Mouse (Mus musculus) MEL (cell line): ENCODE measurements around the gene Eif2b3. TPM values are rescaled to one million over a fixed set of nuclear protein-coding genes. Genes with fewer than 3 reads are reported as not detected.

ENCODE experiments used
- DNase-seq: peaks from one replicate; pipeline ENCODE4 v3.0.0; 2011; ENCODE audit warnings: low read depth, low spot score
- H3K27ac ChIP-seq: 2 replicates; pipeline ENCODE4 v1.5.1; 2012; ENCODE audit warnings: low read depth, mild to moderate bottlenecking, control low read depth, low read length, moderate library complexity; ENCODE audit not compliant: control insufficient read depth
- H3K27me3 ChIP-seq, 2 experiments: fragments of 150-350 bp in 1 of 2; sonication (generic) in 1 of 2; 2 replicates each; pipeline ENCODE4 v1.6.1; 2012; ENCODE audit warnings: low read length in 2 of 2, mild to moderate bottlenecking in 2 of 2, improper control_type of control experiment in 1 of 2, moderate library complexity in 1 of 2; ENCODE audit not compliant: insufficient read depth in 2 of 2, control insufficient read depth in 1 of 2
- H3K36me3 ChIP-seq, 2 experiments: 2 replicates each; pipeline ENCODE4 v1.6.1; 2012 to 2014; ENCODE audit warnings: low read length in 2 of 2, improper control_type of control experiment in 1 of 2, inconsistent platforms in 1 of 2, mild to moderate bottlenecking in 1 of 2; ENCODE audit not compliant: insufficient read depth in 2 of 2, control insufficient read depth in 1 of 2
- H3K4me1 ChIP-seq, 2 experiments: fragments of 150-350 bp in 1 of 2; sonication (generic) in 1 of 2; 2 replicates each; pipeline ENCODE4 v1.6.1; 2012; ENCODE audit warnings: low read length in 2 of 2, improper control_type of control experiment in 1 of 2, mild to moderate bottlenecking in 1 of 2; ENCODE audit not compliant: insufficient read depth in 2 of 2, control insufficient read depth in 1 of 2
- H3K4me3 ChIP-seq, 2 experiments: fragments of 150-350 bp in 1 of 2; sonication (generic) in 1 of 2; 2 replicates each; pipeline ENCODE4 v1.5.1; 2012; ENCODE audit warnings: low read depth in 2 of 2, low read length in 2 of 2, mild to moderate bottlenecking in 2 of 2, moderate library complexity in 2 of 2, control low read depth in 1 of 2, improper control_type of control experiment in 1 of 2; ENCODE audit not compliant: control insufficient read depth in 1 of 2, insufficient read depth in 1 of 2
- H3K79me2 ChIP-seq: 2 replicates; pipeline ENCODE4 v1.6.1; 2012; ENCODE audit warnings: mild to moderate bottlenecking, low read length, moderate library complexity; ENCODE audit not compliant: control insufficient read depth, poor library complexity, insufficient read depth
- H3K9ac ChIP-seq: 2 replicates; pipeline ENCODE4 v1.6.1; 2012; ENCODE audit warnings: low read depth, mild to moderate bottlenecking, control low read depth, low read length, moderate library complexity; ENCODE audit not compliant: control insufficient read depth, poor library complexity, severe bottlenecking
- H3K9me3 ChIP-seq: fragments of 150-350 bp; sonication (generic); replicated peaks from 2 replicates; pipeline ENCODE4 v1.6.1; 2012; ENCODE audit warnings: mild to moderate bottlenecking, low read length, improper control_type of control experiment, moderate library complexity; ENCODE audit not compliant: insufficient read depth
- CHD1 ChIP-seq: IDR thresholded peaks from 2 replicates; pipeline ENCODE4 v1.6.1; 2012; ENCODE audit warnings: low read depth, mild to moderate bottlenecking, inconsistent platforms, low read length, improper control_type of control experiment
- CHD2 ChIP-seq: IDR thresholded peaks from 2 replicates; pipeline ENCODE4 v1.6.1; 2011; ENCODE audit warnings: low read length, improper control_type of control experiment
- EP300 ChIP-seq, 2 experiments: IDR thresholded peaks; 2 replicates each; pipeline ENCODE4 v1.6.1; 2011; ENCODE audit warnings: improper control_type of control experiment in 2 of 2, low read length in 2 of 2, low read depth in 1 of 2, mild to moderate bottlenecking in 1 of 2
- ETS1 ChIP-seq: IDR thresholded peaks from 2 replicates; pipeline ENCODE4 v1.6.1; 2012; ENCODE audit warnings: low read depth, mild to moderate bottlenecking, inconsistent platforms, low read length, improper control_type of control experiment, moderate library complexity
- GABPA ChIP-seq: IDR thresholded peaks from 2 replicates; pipeline ENCODE4 v1.6.1; 2012; ENCODE audit warnings: low read depth, mild to moderate bottlenecking, inconsistent platforms, low read length, improper control_type of control experiment, moderate library complexity
- GATA1 ChIP-seq: IDR thresholded peaks from 2 replicates; pipeline ENCODE4 v1.6.1; 2011; ENCODE audit warnings: low read depth, low read length, improper control_type of control experiment
- HCFC1 ChIP-seq: IDR thresholded peaks from 2 replicates; pipeline ENCODE4 v1.6.1; 2012; ENCODE audit warnings: low read depth, mild to moderate bottlenecking, inconsistent platforms, low read length, improper control_type of control experiment, moderate library complexity
- JUND ChIP-seq: IDR thresholded peaks from 2 replicates; pipeline ENCODE4 v1.6.1; 2011; ENCODE audit warnings: low read depth, mild to moderate bottlenecking, improper control_type of control experiment, low read length
- MAFK ChIP-seq: IDR thresholded peaks from 2 replicates; pipeline ENCODE4 v1.6.1; 2011; ENCODE audit warnings: low read depth, mild to moderate bottlenecking, low read length, improper control_type of control experiment, borderline replicate concordance
- MAZ ChIP-seq: IDR thresholded peaks from 2 replicates; pipeline ENCODE4 v1.6.1; 2012; ENCODE audit warnings: low read depth, mild to moderate bottlenecking, inconsistent platforms, low read length, improper control_type of control experiment
- MXI1 ChIP-seq: IDR thresholded peaks from 2 replicates; pipeline ENCODE4 v1.6.1; 2011; ENCODE audit warnings: mild to moderate bottlenecking, low read depth, low read length, improper control_type of control experiment
- NRF1 ChIP-seq: IDR thresholded peaks from 2 replicates; pipeline ENCODE4 v1.6.1; 2014; ENCODE audit warnings: low read depth, mild to moderate bottlenecking, inconsistent platforms, low read length, improper control_type of control experiment, moderate library complexity; ENCODE audit not compliant: poor library complexity, insufficient read depth, severe bottlenecking
- POLR2A ChIP-seq, 2 experiments: IDR thresholded peaks; 2 replicates each; pipeline ENCODE4 v1.6.1; 2011 to 2012; ENCODE audit warnings: low read length in 2 of 2, mild to moderate bottlenecking in 2 of 2, control low read depth in 1 of 2, improper control_type of control experiment in 1 of 2, low read depth in 1 of 2, moderate library complexity in 1 of 2; ENCODE audit not compliant: control insufficient read depth in 1 of 2, insufficient read depth in 1 of 2, poor library complexity in 1 of 2
- RCOR1 ChIP-seq: IDR thresholded peaks from 2 replicates; pipeline ENCODE4 v1.6.1; 2012; ENCODE audit warnings: low read depth, mild to moderate bottlenecking, inconsistent platforms, low read length, improper control_type of control experiment
- SIN3A ChIP-seq: IDR thresholded peaks from 2 replicates; pipeline ENCODE4 v1.6.1; 2012; ENCODE audit warnings: low read length, improper control_type of control experiment, inconsistent platforms
- TBP ChIP-seq: IDR thresholded peaks from 2 replicates; pipeline ENCODE4 v1.8.0; 2011; ENCODE audit warnings: low read depth, low read length, improper control_type of control experiment
- TCF12 ChIP-seq: IDR thresholded peaks from 2 replicates; pipeline ENCODE4 v1.6.1; 2014; ENCODE audit warnings: low read depth, mild to moderate bottlenecking, inconsistent platforms, low read length, improper control_type of control experiment, moderate library complexity
- UBTF ChIP-seq: IDR thresholded peaks from 2 replicates; pipeline ENCODE4 v1.6.1; 2012; ENCODE audit warnings: low read depth, mild to moderate bottlenecking, inconsistent platforms, low read length, improper control_type of control experiment, moderate library complexity, borderline replicate concordance; ENCODE audit not compliant: insufficient read depth
- ZC3H11A ChIP-seq: IDR thresholded peaks from 2 replicates; pipeline ENCODE4 v1.6.1; 2012; ENCODE audit warnings: low read depth, mild to moderate bottlenecking, inconsistent platforms, low read length, improper control_type of control experiment
- ZMIZ1 ChIP-seq: IDR thresholded peaks from 2 replicates; pipeline ENCODE4 v1.6.1; 2012; ENCODE audit warnings: low read depth, mild to moderate bottlenecking, inconsistent platforms, low read length, improper control_type of control experiment, moderate library complexity
- ZNF384 ChIP-seq: IDR thresholded peaks from 2 replicates; pipeline ENCODE4 v1.6.1; 2012; ENCODE audit warnings: low read depth, mild to moderate bottlenecking, inconsistent platforms, low read length, improper control_type of control experiment
- polyA plus RNA-seq, 2 experiments: library from polyadenylated mRNA; stranded (reverse) in 1 of 2; unstranded in 1 of 2; fragments of >175 nt in 1 of 2; fragments of >200 nt in 1 of 2; gene quantifications; 2 replicates each; pipeline versions ENCODE4 v1.2.1 to v1.2.4; 2012; ENCODE audit warnings: low replicate concordance in 2 of 2, low read depth in 1 of 2; ENCODE audit not compliant: insufficient read length in 2 of 2, insufficient read depth in 1 of 2, missing spikeins in 1 of 2
- total RNA-seq: library from RNA; depleted of rRNA; stranded (reverse); fragments of 300-350 nt; gene quantifications from 2 replicates; pipeline ENCODE4 v1.2.3, GENCODE M21; 2012

Eif2b3 gene
- total and polyA plus RNA-seq, 3 experiments, result 77.5 to 79.3 TPM; not detected in 1

DNA sequence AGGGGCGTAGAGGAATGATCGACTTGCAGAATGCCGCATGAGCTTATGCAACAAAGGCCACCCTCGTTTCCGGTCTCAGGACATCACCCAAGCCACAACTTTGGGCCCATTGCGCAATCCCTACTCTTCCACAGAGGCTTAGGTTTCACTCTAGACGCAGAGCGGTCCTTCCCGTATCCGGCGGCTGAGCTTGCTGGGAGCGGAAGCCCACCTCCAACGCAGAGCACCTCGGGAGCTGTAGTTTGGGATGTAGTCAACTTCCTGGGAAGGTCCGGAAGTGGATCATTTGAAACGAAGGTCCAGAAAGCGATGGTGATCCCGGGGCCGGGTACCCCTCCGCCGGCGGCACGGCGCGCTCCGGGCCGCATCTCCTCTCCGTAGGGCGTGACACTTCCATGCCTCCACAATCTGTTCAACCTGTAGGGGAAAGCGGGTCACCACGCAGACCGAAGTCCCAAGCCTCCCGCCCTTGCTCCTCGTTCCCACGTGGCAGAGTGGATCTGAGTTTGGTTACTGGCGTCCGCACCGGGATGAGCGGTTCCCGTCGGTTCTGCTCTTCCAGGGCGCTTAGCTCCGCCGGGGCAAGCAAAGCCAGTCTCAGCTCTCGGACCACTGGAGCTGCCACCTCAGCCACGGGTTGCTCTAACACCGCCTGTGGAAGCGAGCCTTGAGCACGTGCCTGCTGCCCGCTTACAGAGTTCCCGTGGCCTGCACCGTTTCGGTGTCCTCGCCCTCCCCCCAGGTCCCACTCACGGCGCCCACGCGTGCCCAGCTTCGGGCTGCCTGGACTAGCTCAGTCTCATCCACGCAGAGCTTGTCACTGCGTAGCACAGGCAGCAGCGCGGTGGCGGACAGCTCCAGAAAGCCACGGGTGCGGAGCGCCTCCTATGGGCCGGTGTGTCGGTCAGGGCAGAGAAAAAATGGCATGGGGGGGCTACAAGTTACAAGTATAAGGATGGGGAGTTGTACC lies 101.5 kb downstream of the Eif2b3 start (continued):
- TF ChIP-seq ETS1, result peak; percentile 86
- TF ChIP-seq ZNF384, result peak; percentile 66

DNA sequence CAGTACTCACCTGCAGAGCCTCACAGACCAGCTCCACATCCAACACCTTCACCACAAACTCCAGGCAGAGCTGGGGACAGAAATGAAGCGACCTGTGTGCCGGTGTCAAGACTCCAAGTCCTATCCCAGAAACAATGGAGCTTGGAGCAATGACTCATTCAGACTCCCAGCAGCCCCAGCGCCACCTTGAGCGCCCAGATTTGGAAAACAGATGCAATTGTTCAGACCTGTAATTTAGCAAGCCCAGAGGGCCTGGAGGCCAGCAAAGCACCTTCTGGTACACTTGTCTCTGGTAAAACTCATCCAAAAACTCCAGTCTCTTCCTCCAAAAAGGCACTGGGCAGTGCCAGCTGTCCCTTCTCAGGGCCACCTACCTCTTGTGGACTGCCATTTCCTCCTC lies 103.0 kb downstream of the Eif2b3 start:
- peaks cover 4 to 35% of the 10 kb centered on the region in 2 experiments for H3K4me1 ChIP-seq
- H3K9ac ChIP-seq, result no peak overlapping the region
- peaks cover 13% of the 10 kb centered on the region for H3K79me2 ChIP-seq

DNA sequence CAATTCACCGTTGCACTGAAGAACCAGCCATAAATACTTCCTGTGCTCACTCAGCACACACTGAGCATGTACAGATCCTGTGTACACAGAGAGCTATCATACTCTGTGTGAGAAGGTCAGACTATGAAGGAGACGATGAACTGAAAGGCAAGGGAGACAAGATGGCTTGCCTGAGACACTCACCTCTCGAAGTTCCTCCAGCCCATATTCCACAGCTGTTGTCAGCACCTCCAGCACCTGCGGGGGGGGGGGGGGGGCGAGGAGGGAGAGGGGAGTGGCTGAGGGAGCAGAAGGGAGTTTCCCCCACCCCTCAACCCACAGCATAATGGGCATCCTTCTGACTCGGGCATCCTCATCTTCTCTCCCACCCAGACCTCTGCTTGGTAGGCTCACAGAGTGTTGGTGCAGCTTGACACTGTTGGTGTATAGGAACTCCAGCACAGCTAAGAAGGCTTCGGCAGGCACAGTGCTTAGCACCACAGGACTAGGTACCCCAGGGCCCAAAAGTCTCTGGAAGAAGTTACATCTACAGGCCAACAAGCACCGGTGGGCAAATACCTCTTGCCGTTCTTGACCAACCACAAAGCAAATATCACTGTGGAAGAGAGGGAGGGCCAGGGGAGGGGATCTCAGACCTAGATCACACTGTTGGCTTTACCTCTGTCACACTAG lies 104.5 kb downstream of the Eif2b3 start:
- Histone ChIP-seq H3K79me2 (peaks cover 13% of the 10 kb centered on the region), H3K4me3 (no peak overlapping the region), H3K4me1 (peaks cover 5 to 36% of the 10 kb centered on the region in 2 experiments), H3K9me3 (no peaks in the 10 kb centered on the region), H3K27ac (peak overlapping the region; percentile 100), H3K9ac (no peak overlapping the region), H3K27me3 (no peaks in the 10 kb centered on the region), H3K36me3 (peaks cover 0 to 34% of the 10 kb centered on the region in 2 experiments; a peak in 2 of 4 replicates)
- no peak for DNase-seq
- TF ChIP-seq ZC3H11A, result no peak
- no peak for TF ChIP-seq CHD2
- TF ChIP-seq MXI1, result no peak
- no peak for TF ChIP-seq RCOR1
- TF ChIP-seq ZMIZ1, result no peak
- no peak for TF ChIP-seq NRF1
- TF ChIP-seq EP300 (IDR thresholded peaks at IDR 0.05; ENCODE audit: low read depth in 1 of 2, low read length in 2 of 2), result no peak
- no peak for TF ChIP-seq POLR2A (IDR thresholded peaks at IDR 0.05; ENCODE audit: control insufficient read depth in 1 of 2, insufficient read depth in 1 of 2, low read depth in 1 of 2, low read length in 2 of 2, poor library complexity in 1 of 2)
- TF ChIP-seq TBP, result no peak
- TF ChIP-seq MAFK, result no peak
- TF ChIP-seq HCFC1, result no peak
- TF ChIP-seq ETS1, result no peak
- no peak for TF ChIP-seq SIN3A
- TF ChIP-seq GATA1, result no peak
- TF ChIP-seq ZNF384, result no peak
- TF ChIP-seq, all 39 proteins: peak for 0

More for the DNA sequence above, 103.0 kb downstream of the Eif2b3 start:
- Histone ChIP-seq H3K27ac (no peak overlapping the region), H3K27me3 (no peaks in the 10 kb centered on the region), H3K36me3 (peaks cover 0 to 33% of the 10 kb centered on the region in 2 experiments; a peak in 2 of 4 replicates), H3K9me3 (no peaks in the 10 kb centered on the region), H3K4me3 (no peak overlapping the region)
- TF ChIP-seq ZNF384 (no peak), GABPA (no peak), JUND (no peak), MAZ (no peak), TCF12 (no peak), CHD1 (no peak), MAFK (no peak), UBTF (no peak)
- DNase-seq, result no peak
